Mouse (Mus musculus) neural tube, embryonic 11.5 days (tissue): Measurements from ENCODE around the gene Col26a1. TPM values are rescaled to one million over a fixed set of nuclear protein-coding genes. Genes with fewer than 3 reads are reported as not detected.

Source experiments
- ATAC-seq: fragments of 200-750 bp; cut with Nextera tagmentation; 2 replicates; pipeline ENCODE4 v1.8.0; 2017; ENCODE audit warnings: moderate number of reproducible peaks, mild to moderate bottlenecking, moderate TSS enrichment, moderate library complexity; ENCODE audit not compliant: insufficient read depth, low FRiP score, low TSS enrichment
- DNase-seq: peaks from one replicate; pipeline ENCODE4 v3.0.0-alpha.2; 2015; ENCODE audit warnings: low spot score
- H3K27ac ChIP-seq: fragments of 300-500 bp; sonication (generic); 2 replicates; pipeline ENCODE4 v1.5.1; 2014; ENCODE audit warnings: low read depth, mild to moderate bottlenecking, low read length
- H3K27me3 ChIP-seq: fragments of 300-500 bp; sonication (generic); 2 replicates; pipeline ENCODE4 v1.6.1; 2014; ENCODE audit warnings: mild to moderate bottlenecking, low read length, mixed read lengths; ENCODE audit not compliant: control insufficient read depth, insufficient read depth
- H3K36me3 ChIP-seq: fragments of 300-500 bp; sonication (generic); 2 replicates; pipeline ENCODE4 v1.6.1; 2014; ENCODE audit warnings: mild to moderate bottlenecking, low read length, moderate library complexity, mixed read lengths; ENCODE audit not compliant: control insufficient read depth, insufficient read depth
- H3K4me1 ChIP-seq: fragments of 300-500 bp; sonication (generic); 2 replicates; pipeline ENCODE4 v1.6.1; 2014; ENCODE audit warnings: low read length, mixed read lengths; ENCODE audit not compliant: control insufficient read depth, insufficient read depth
- H3K4me2 ChIP-seq: fragments of 300-500 bp; sonication (generic); 2 replicates; pipeline ENCODE4 v1.6.1; 2014; ENCODE audit warnings: low read depth, mild to moderate bottlenecking, moderate library complexity
- H3K4me3 ChIP-seq: fragments of 300-500 bp; sonication (generic); 2 replicates; pipeline ENCODE4 v1.5.1; 2014; ENCODE audit warnings: low read depth, low read length
- H3K9ac ChIP-seq: fragments of 300-500 bp; sonication (generic); 2 replicates; pipeline ENCODE4 v1.6.1; 2014; ENCODE audit warnings: mild to moderate bottlenecking, low read length
- H3K9me3 ChIP-seq: fragments of 300-500 bp; sonication (generic); 2 replicates; pipeline ENCODE4 v1.6.1; 2016; ENCODE audit warnings: low read length; ENCODE audit not compliant: control insufficient read depth
- WGBS: fragments of 180-500 bp; shearing (Covaris S2); extraction: QIAGEN DNeasy Blood & Tissue Kit; methylation state at CpG from one replicate; pipeline ENCODE4 v1.1.7; 2014; 5-methylcytosine and 5-hydroxymethylcytosine counted together
- polyA plus RNA-seq: library from polyadenylated mRNA; unstranded; fragments of >200 nt; fragmentation: Nextera tagmentation; extraction: Ambion mirVana; gene quantifications from 2 replicates; pipeline ENCODE4 v1.2.1, GENCODE M21; 2014

Col26a1 gene
- polyA plus RNA-seq, 1 experiment from 2014 or later: 51.6 TPM

- DNase-seq (no peak), ATAC-seq (no peak)
- H3K4me3 ChIP-seq: no peak overlapping the region
These were observed 100.4 kb downstream of the Col26a1 start for GRCm38 (mm10) chr5:136782600-136782999.

GRCm38 (mm10) chr5:136780465-136780864 lies 102.5 kb downstream of the Col26a1 start:
- Histone ChIP-seq H3K9ac (no peak overlapping the region), H3K27ac (no peak overlapping the region), H3K4me2 (no peak overlapping the region), H3K9me3 (no peaks in the 10 kb centered on the region), H3K36me3 (no peaks in the 10 kb centered on the region), H3K27me3 (no peaks in the 10 kb centered on the region), H3K4me3 (no peak overlapping the region), H3K4me1 (no peaks in the 10 kb centered on the region)
- WGBS: 43% methylated on average over 10 of the region's 10 CpGs
- ATAC-seq: no peak
- peak; percentile 55 for DNase-seq

More at GRCm38 (mm10) chr5:136782600-136782999, 100.4 kb downstream of the Col26a1 start:
- Histone ChIP-seq H3K4me2 (no peak overlapping the region), H3K4me1 (no peaks in the 10 kb centered on the region), H3K27me3 (no peaks in the 10 kb centered on the region), H3K9ac (no peak overlapping the region), H3K36me3 (no peaks in the 10 kb centered on the region), H3K27ac (no peak overlapping the region), H3K9me3 (no peaks in the 10 kb centered on the region)
- WGBS: 57% methylated on average over 13 of the region's 13 CpGs

GRCm38 (mm10) chr5:136779946-136780345 lies 103.1 kb downstream of the Col26a1 start:
- no peak for ATAC-seq

DNA sequence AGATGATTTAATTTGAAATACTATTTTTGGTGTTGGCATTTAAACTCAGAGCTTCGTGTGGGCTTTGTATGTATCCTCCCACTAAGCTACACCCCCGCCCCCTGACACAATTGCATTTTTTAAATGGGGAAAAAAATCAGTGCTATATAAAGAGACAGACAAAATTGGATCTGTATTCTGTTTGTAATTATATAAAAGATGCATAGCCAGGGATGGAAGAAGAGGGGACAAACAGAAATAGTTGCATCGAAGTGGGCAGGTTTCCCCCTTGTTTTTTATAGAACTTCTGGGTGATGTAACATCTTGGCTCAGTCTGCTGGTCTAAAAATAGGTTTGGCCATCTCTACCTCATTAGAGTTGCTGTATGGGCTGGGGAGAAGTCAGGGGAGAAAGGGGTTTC lies 107.5 kb downstream of the Col26a1 start:
- no peaks in the 10 kb centered on the region for H3K4me1 ChIP-seq
- H3K4me3 ChIP-seq: no peak overlapping the region
- H3K27me3 ChIP-seq: no peaks in the 10 kb centered on the region
- no peak for ATAC-seq
- no peak for DNase-seq
- no peak overlapping the region for H3K4me2 ChIP-seq
- 88% methylated on average over 3 of the region's 3 CpGs for WGBS
- no peak overlapping the region for H3K27ac ChIP-seq
- H3K9me3 ChIP-seq: peaks cover 4% of the 10 kb centered on the region; the same call in 1 of the 2 replicates
- H3K36me3 ChIP-seq: no peaks in the 10 kb centered on the region
- no peak overlapping the region for H3K9ac ChIP-seq

More at GRCm38 (mm10) chr5:136779946-136780345, 103.1 kb downstream of the Col26a1 start:
- Histone ChIP-seq H3K9ac (no peak overlapping the region), H3K27ac (no peak overlapping the region), H3K36me3 (no peaks in the 10 kb centered on the region), H3K9me3 (peaks cover 3% of the 10 kb centered on the region; the same call in 1 of the 2 replicates), H3K4me2 (no peak overlapping the region), H3K4me1 (no peaks in the 10 kb centered on the region), H3K4me3 (no peak overlapping the region), H3K27me3 (no peaks in the 10 kb centered on the region)
- DNase-seq: no peak
- WGBS: 84% methylated on average over 6 of the region's 6 CpGs

GRCm38 (mm10) chr5:136773044-136774039 lies 109.7 kb downstream of the Col26a1 start:
- 54% methylated on average over 22 of the region's 22 CpGs for WGBS
- DNase-seq (no peak), ATAC-seq (no peak)
- H3K4me3 ChIP-seq: no peak overlapping the region
- H3K27ac ChIP-seq: no peak overlapping the region
- H3K9ac ChIP-seq: no peak overlapping the region
- no peaks in the 10 kb centered on the region for H3K36me3 ChIP-seq
- no peaks in the 10 kb centered on the region for H3K4me1 ChIP-seq
- H3K27me3 ChIP-seq: no peaks in the 10 kb centered on the region
- no peak overlapping the region for H3K4me2 ChIP-seq
- peaks cover 4% of the 10 kb centered on the region; the same call in 1 of the 2 replicates for H3K9me3 ChIP-seq

DNA sequence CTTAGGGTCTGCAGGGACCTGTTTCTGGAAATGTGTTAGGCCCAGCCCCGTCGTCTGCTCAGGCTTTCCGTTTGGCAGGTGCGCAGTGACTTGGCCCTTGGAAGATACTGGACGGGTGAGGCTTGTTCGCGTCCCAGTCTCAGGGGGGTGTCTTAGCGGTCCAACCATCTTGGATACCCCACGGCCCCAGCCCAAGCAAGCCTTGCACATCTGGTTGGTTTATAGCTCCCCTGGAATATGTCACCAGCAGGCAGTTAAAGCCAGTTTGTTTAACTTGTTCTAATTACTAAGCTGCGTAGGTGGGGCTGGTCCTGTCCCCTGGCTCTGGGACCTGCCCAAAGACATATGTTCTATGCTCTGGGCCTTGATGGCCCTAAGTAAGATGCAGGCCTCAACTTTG lies 111.9 kb downstream of the Col26a1 start:
- H3K27ac ChIP-seq: no peak overlapping the region
- WGBS: 85% methylated on average over 10 of the region's 10 CpGs
- DNase-seq: no peak
- H3K27me3 ChIP-seq: no peaks in the 10 kb centered on the region
- no peak overlapping the region for H3K9ac ChIP-seq
- no peaks in the 10 kb centered on the region for H3K36me3 ChIP-seq
- H3K4me3 ChIP-seq: no peak overlapping the region
- no peak overlapping the region for H3K4me2 ChIP-seq
- no peaks in the 10 kb centered on the region for H3K4me1 ChIP-seq
- H3K9me3 ChIP-seq: peaks cover 4% of the 10 kb centered on the region; the same call in 1 of the 2 replicates
- ATAC-seq: no peak

DNA sequence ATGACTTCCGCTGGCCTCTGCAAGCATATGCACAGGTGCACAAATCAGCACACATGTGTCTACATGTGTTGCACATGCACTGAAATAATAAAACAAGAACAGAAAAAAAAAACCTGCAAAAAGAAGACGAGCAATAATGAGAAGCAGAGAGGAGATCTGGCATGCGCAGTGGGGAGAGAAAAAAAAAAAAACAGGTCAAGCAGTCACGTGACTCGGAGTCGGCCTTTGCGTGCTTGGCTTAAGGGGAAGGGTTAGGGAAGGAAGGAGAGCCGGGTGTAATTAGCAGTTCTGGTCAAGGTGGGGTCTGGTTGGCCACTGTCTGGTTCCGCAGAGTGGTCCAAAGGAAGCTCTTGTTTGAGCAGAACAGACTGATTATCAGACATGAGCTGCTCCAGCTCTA lies 115.7 kb downstream of the Col26a1 start:
- no peak overlapping the region for H3K4me3 ChIP-seq
- H3K9me3 ChIP-seq: no peaks in the 10 kb centered on the region
- no peak overlapping the region for H3K9ac ChIP-seq
- no peak overlapping the region for H3K27ac ChIP-seq
- WGBS: 85% methylated on average over 9 of the region's 9 CpGs
- no peaks in the 10 kb centered on the region for H3K4me1 ChIP-seq
- H3K27me3 ChIP-seq: no peaks in the 10 kb centered on the region
- ATAC-seq (no peak), DNase-seq (no peak)
- H3K4me2 ChIP-seq: no peak overlapping the region
- no peaks in the 10 kb centered on the region for H3K36me3 ChIP-seq

- no peaks in the 10 kb centered on the region for H3K4me1 ChIP-seq
- ATAC-seq: no peak
These were observed 118.8 kb downstream of the Col26a1 start for GRCm38 (mm10) chr5:136764157-136764669.

More at GRCm38 (mm10) chr5:136764157-136764669, 118.8 kb downstream of the Col26a1 start:
- H3K27ac ChIP-seq: no peak overlapping the region
- no peak for DNase-seq
- no peaks in the 10 kb centered on the region for H3K9me3 ChIP-seq
- no peaks in the 10 kb centered on the region for H3K36me3 ChIP-seq
- H3K27me3 ChIP-seq: no peaks in the 10 kb centered on the region
- no peak overlapping the region for H3K4me3 ChIP-seq
- 45% methylated on average over 8 of the region's 8 CpGs for WGBS
- H3K4me2 ChIP-seq: no peak overlapping the region
- no peak overlapping the region for H3K9ac ChIP-seq
